Mouse (Mus musculus) MEL (cell line): Measurements from ENCODE around the gene Masp2. TPM values are rescaled to one million over a fixed set of nuclear protein-coding genes. Genes with fewer than 3 reads are reported as not detected.
A peak's percentile ranks its signal among the peaks of the same experiment; 100 is the strongest.

Source experiments
- DNase-seq: peaks from one replicate; pipeline ENCODE4 v3.0.0; 2011; ENCODE audit warnings: low read depth, low spot score
- H3K27ac ChIP-seq: 2 replicates; pipeline ENCODE4 v1.5.1; 2012; ENCODE audit warnings: low read depth, mild to moderate bottlenecking, control low read depth, low read length, moderate library complexity; ENCODE audit not compliant: control insufficient read depth
- H3K27me3 ChIP-seq, 2 experiments: fragments of 150-350 bp in 1 of 2; sonication (generic) in 1 of 2; 2 replicates each; pipeline ENCODE4 v1.6.1; 2012; ENCODE audit warnings: low read length in 2 of 2, mild to moderate bottlenecking in 2 of 2, improper control_type of control experiment in 1 of 2, moderate library complexity in 1 of 2; ENCODE audit not compliant: insufficient read depth in 2 of 2, control insufficient read depth in 1 of 2
- H3K36me3 ChIP-seq, 2 experiments: 2 replicates each; pipeline ENCODE4 v1.6.1; 2012 to 2014; ENCODE audit warnings: low read length in 2 of 2, improper control_type of control experiment in 1 of 2, inconsistent platforms in 1 of 2, mild to moderate bottlenecking in 1 of 2; ENCODE audit not compliant: insufficient read depth in 2 of 2, control insufficient read depth in 1 of 2
- H3K4me1 ChIP-seq, 2 experiments: fragments of 150-350 bp in 1 of 2; sonication (generic) in 1 of 2; 2 replicates each; pipeline ENCODE4 v1.6.1; 2012; ENCODE audit warnings: low read length in 2 of 2, improper control_type of control experiment in 1 of 2, mild to moderate bottlenecking in 1 of 2; ENCODE audit not compliant: insufficient read depth in 2 of 2, control insufficient read depth in 1 of 2
- H3K4me3 ChIP-seq, 2 experiments: fragments of 150-350 bp in 1 of 2; sonication (generic) in 1 of 2; 2 replicates each; pipeline ENCODE4 v1.5.1; 2012; ENCODE audit warnings: low read depth in 2 of 2, low read length in 2 of 2, mild to moderate bottlenecking in 2 of 2, moderate library complexity in 2 of 2, control low read depth in 1 of 2, improper control_type of control experiment in 1 of 2; ENCODE audit not compliant: control insufficient read depth in 1 of 2, insufficient read depth in 1 of 2
- H3K79me2 ChIP-seq: 2 replicates; pipeline ENCODE4 v1.6.1; 2012; ENCODE audit warnings: mild to moderate bottlenecking, low read length, moderate library complexity; ENCODE audit not compliant: control insufficient read depth, poor library complexity, insufficient read depth
- H3K9ac ChIP-seq: 2 replicates; pipeline ENCODE4 v1.6.1; 2012; ENCODE audit warnings: low read depth, mild to moderate bottlenecking, control low read depth, low read length, moderate library complexity; ENCODE audit not compliant: control insufficient read depth, poor library complexity, severe bottlenecking
- H3K9me3 ChIP-seq: fragments of 150-350 bp; sonication (generic); replicated peaks from 2 replicates; pipeline ENCODE4 v1.6.1; 2012; ENCODE audit warnings: mild to moderate bottlenecking, low read length, improper control_type of control experiment, moderate library complexity; ENCODE audit not compliant: insufficient read depth
- CHD1 ChIP-seq: IDR thresholded peaks from 2 replicates; pipeline ENCODE4 v1.6.1; 2012; ENCODE audit warnings: low read depth, mild to moderate bottlenecking, inconsistent platforms, low read length, improper control_type of control experiment
- CHD2 ChIP-seq: IDR thresholded peaks from 2 replicates; pipeline ENCODE4 v1.6.1; 2011; ENCODE audit warnings: low read length, improper control_type of control experiment
- CTCF ChIP-seq, 3 experiments: IDR thresholded peaks in 2 of 3; conservative IDR thresholded peaks in 1 of 3; 2 replicates each; pipeline ENCODE4 v1.5.1; 2011 to 2012; ENCODE audit warnings: low read length in 3 of 3, low read depth in 2 of 3, mild to moderate bottlenecking in 2 of 3, improper control_type of control experiment in 1 of 3, inconsistent platforms in 1 of 3, mixed read lengths in 1 of 3, moderate library complexity in 1 of 3; ENCODE audit not compliant: control insufficient read depth in 1 of 3, insufficient read depth in 1 of 3, poor library complexity in 1 of 3, severe bottlenecking in 1 of 3
- E2F4 ChIP-seq: IDR thresholded peaks from 2 replicates; pipeline ENCODE4 v1.6.1; 2011; ENCODE audit warnings: low read depth, low read length, improper control_type of control experiment, borderline replicate concordance
- EP300 ChIP-seq, 2 experiments: IDR thresholded peaks; 2 replicates each; pipeline ENCODE4 v1.6.1; 2011; ENCODE audit warnings: improper control_type of control experiment in 2 of 2, low read length in 2 of 2, low read depth in 1 of 2, mild to moderate bottlenecking in 1 of 2
- ETS1 ChIP-seq: IDR thresholded peaks from 2 replicates; pipeline ENCODE4 v1.6.1; 2012; ENCODE audit warnings: low read depth, mild to moderate bottlenecking, inconsistent platforms, low read length, improper control_type of control experiment, moderate library complexity
- GABPA ChIP-seq: IDR thresholded peaks from 2 replicates; pipeline ENCODE4 v1.6.1; 2012; ENCODE audit warnings: low read depth, mild to moderate bottlenecking, inconsistent platforms, low read length, improper control_type of control experiment, moderate library complexity
- GATA1 ChIP-seq: IDR thresholded peaks from 2 replicates; pipeline ENCODE4 v1.6.1; 2011; ENCODE audit warnings: low read depth, low read length, improper control_type of control experiment
- HCFC1 ChIP-seq: IDR thresholded peaks from 2 replicates; pipeline ENCODE4 v1.6.1; 2012; ENCODE audit warnings: low read depth, mild to moderate bottlenecking, inconsistent platforms, low read length, improper control_type of control experiment, moderate library complexity
- MAFK ChIP-seq: IDR thresholded peaks from 2 replicates; pipeline ENCODE4 v1.6.1; 2011; ENCODE audit warnings: low read depth, mild to moderate bottlenecking, low read length, improper control_type of control experiment, borderline replicate concordance
- MAX ChIP-seq: IDR thresholded peaks from 2 replicates; pipeline ENCODE4 v1.6.1; 2011; ENCODE audit warnings: low read length, improper control_type of control experiment
- MAZ ChIP-seq: IDR thresholded peaks from 2 replicates; pipeline ENCODE4 v1.6.1; 2012; ENCODE audit warnings: low read depth, mild to moderate bottlenecking, inconsistent platforms, low read length, improper control_type of control experiment
- MEF2A ChIP-seq: IDR thresholded peaks from 2 replicates; pipeline ENCODE4 v1.6.1; 2014; ENCODE audit warnings: low read depth, mild to moderate bottlenecking, inconsistent platforms, low read length, improper control_type of control experiment; ENCODE audit not compliant: poor library complexity, insufficient replicate concordance, severe bottlenecking; ENCODE audit errors: extremely low read depth
- MXI1 ChIP-seq: IDR thresholded peaks from 2 replicates; pipeline ENCODE4 v1.6.1; 2011; ENCODE audit warnings: mild to moderate bottlenecking, low read depth, low read length, improper control_type of control experiment
- MYB ChIP-seq: IDR thresholded peaks from 2 replicates; pipeline ENCODE4 v1.6.1; 2011; ENCODE audit warnings: mild to moderate bottlenecking, low read depth, low read length, improper control_type of control experiment
- MYC ChIP-seq: IDR thresholded peaks from 2 replicates; pipeline ENCODE4 v1.6.1; 2011; ENCODE audit warnings: low read depth, mild to moderate bottlenecking, low read length, improper control_type of control experiment, moderate library complexity
- NELFE ChIP-seq: IDR thresholded peaks from 2 replicates; pipeline ENCODE4 v1.6.1; 2011; ENCODE audit warnings: low read depth, low read length, improper control_type of control experiment
- NRF1 ChIP-seq: IDR thresholded peaks from 2 replicates; pipeline ENCODE4 v1.6.1; 2014; ENCODE audit warnings: low read depth, mild to moderate bottlenecking, inconsistent platforms, low read length, improper control_type of control experiment, moderate library complexity; ENCODE audit not compliant: poor library complexity, insufficient read depth, severe bottlenecking
- POLR2A ChIP-seq, 2 experiments: IDR thresholded peaks; 2 replicates each; pipeline ENCODE4 v1.6.1; 2011 to 2012; ENCODE audit warnings: low read length in 2 of 2, mild to moderate bottlenecking in 2 of 2, control low read depth in 1 of 2, improper control_type of control experiment in 1 of 2, low read depth in 1 of 2, moderate library complexity in 1 of 2; ENCODE audit not compliant: control insufficient read depth in 1 of 2, insufficient read depth in 1 of 2, poor library complexity in 1 of 2
- POLR2AphosphoS2 ChIP-seq: IDR thresholded peaks from 2 replicates; pipeline ENCODE4 v1.6.1; 2011; ENCODE audit warnings: low read length, improper control_type of control experiment
- POLR2AphosphoS5 ChIP-seq: IDR thresholded peaks from 2 replicates; pipeline ENCODE4 v1.6.1; 2012; ENCODE audit warnings: low read depth, borderline replicate concordance, mild to moderate bottlenecking, inconsistent platforms, low read length, moderate library complexity, mixed read lengths
- RAD21 ChIP-seq: IDR thresholded peaks from 2 replicates; pipeline ENCODE4 v1.6.1; 2011; ENCODE audit warnings: mild to moderate bottlenecking, low read depth, low read length, improper control_type of control experiment
- RCOR1 ChIP-seq: IDR thresholded peaks from 2 replicates; pipeline ENCODE4 v1.6.1; 2012; ENCODE audit warnings: low read depth, mild to moderate bottlenecking, inconsistent platforms, low read length, improper control_type of control experiment
- SIN3A ChIP-seq: IDR thresholded peaks from 2 replicates; pipeline ENCODE4 v1.6.1; 2012; ENCODE audit warnings: low read length, improper control_type of control experiment, inconsistent platforms
- SMC3 ChIP-seq: IDR thresholded peaks from 2 replicates; pipeline ENCODE4 v1.6.1; 2011; ENCODE audit warnings: low read depth, low read length, improper control_type of control experiment
- TAL1 ChIP-seq: IDR thresholded peaks from 2 replicates; pipeline ENCODE4 v1.6.1; 2012; ENCODE audit warnings: mild to moderate bottlenecking, inconsistent platforms, low read length, moderate library complexity, mixed read lengths
- TBP ChIP-seq: IDR thresholded peaks from 2 replicates; pipeline ENCODE4 v1.8.0; 2011; ENCODE audit warnings: low read depth, low read length, improper control_type of control experiment
- TCF12 ChIP-seq: IDR thresholded peaks from 2 replicates; pipeline ENCODE4 v1.6.1; 2014; ENCODE audit warnings: low read depth, mild to moderate bottlenecking, inconsistent platforms, low read length, improper control_type of control experiment, moderate library complexity
- USF1 ChIP-seq: IDR thresholded peaks from 2 replicates; pipeline ENCODE4 v1.6.1; 2014; ENCODE audit warnings: low read depth, mild to moderate bottlenecking, inconsistent platforms, low read length, improper control_type of control experiment, moderate library complexity
- USF2 ChIP-seq, 2 experiments: IDR thresholded peaks; 2 replicates each; pipeline ENCODE4 v1.6.1; 2011 to 2012; ENCODE audit warnings: improper control_type of control experiment in 2 of 2, low read length in 2 of 2, borderline replicate concordance in 1 of 2, inconsistent platforms in 1 of 2, low read depth in 1 of 2, mild to moderate bottlenecking in 1 of 2; ENCODE audit not compliant: insufficient read depth in 1 of 2
- ZC3H11A ChIP-seq: IDR thresholded peaks from 2 replicates; pipeline ENCODE4 v1.6.1; 2012; ENCODE audit warnings: low read depth, mild to moderate bottlenecking, inconsistent platforms, low read length, improper control_type of control experiment
- ZKSCAN1 ChIP-seq: IDR thresholded peaks from 2 replicates; pipeline ENCODE4 v1.6.1; 2012; ENCODE audit warnings: low read depth, mild to moderate bottlenecking, inconsistent platforms, low read length, improper control_type of control experiment, moderate library complexity
- ZMIZ1 ChIP-seq: IDR thresholded peaks from 2 replicates; pipeline ENCODE4 v1.6.1; 2012; ENCODE audit warnings: low read depth, mild to moderate bottlenecking, inconsistent platforms, low read length, improper control_type of control experiment, moderate library complexity
- ZNF384 ChIP-seq: IDR thresholded peaks from 2 replicates; pipeline ENCODE4 v1.6.1; 2012; ENCODE audit warnings: low read depth, mild to moderate bottlenecking, inconsistent platforms, low read length, improper control_type of control experiment
- polyA plus RNA-seq, 2 experiments: library from polyadenylated mRNA; stranded (reverse) in 1 of 2; unstranded in 1 of 2; fragments of >175 nt in 1 of 2; fragments of >200 nt in 1 of 2; gene quantifications; 2 replicates each; pipeline versions ENCODE4 v1.2.1 to v1.2.4; 2012; ENCODE audit warnings: low replicate concordance in 2 of 2, low read depth in 1 of 2; ENCODE audit not compliant: insufficient read length in 2 of 2, insufficient read depth in 1 of 2, missing spikeins in 1 of 2
- total RNA-seq: library from RNA; depleted of rRNA; stranded (reverse); fragments of 300-350 nt; gene quantifications from 2 replicates; pipeline ENCODE4 v1.2.3, GENCODE M21; 2012

Masp2 gene
- total and polyA plus RNA-seq, 3 experiments: 0.38 to 1.4 TPM; not detected in 1

DNA sequence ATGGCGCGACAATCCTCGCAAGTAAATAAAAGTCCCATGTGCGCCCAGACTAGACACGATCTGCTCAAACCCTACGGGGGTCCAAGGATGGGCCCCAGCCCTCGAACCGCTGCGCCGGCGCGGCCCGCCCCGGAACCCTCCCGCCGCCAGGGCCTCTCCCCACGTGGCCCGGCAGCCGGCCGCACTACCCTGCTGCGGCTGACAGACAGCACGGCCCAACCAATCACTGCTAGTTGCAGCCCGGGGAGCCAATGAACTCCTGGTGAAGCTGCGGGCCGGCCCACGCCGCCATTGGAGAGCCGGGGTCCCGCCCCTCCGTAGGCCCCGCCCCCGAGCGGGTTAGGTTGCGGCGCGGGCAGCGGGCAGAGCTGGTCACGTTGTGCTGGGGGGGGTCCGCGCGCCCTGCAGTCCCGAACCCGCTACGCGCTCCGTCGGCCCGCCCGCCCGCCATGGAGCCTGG is 11.2 kb upstream of the Masp2 start, which contains the start of gene Srm (continued):
- no peak for TF ChIP-seq MYB
- peak; percentile 25; the same call in 1 of the 2 replicates for TF ChIP-seq E2F4

- Histone ChIP-seq H3K79me2 (peaks cover 28% of the 10 kb centered on the region), H3K4me3 (peak overlapping the region; percentile 97 to 99), H3K27me3 (no peaks in the 10 kb centered on the region), H3K27ac (peak overlapping the region; percentile 61), H3K9me3 (no peaks in the 10 kb centered on the region), H3K36me3 (peaks cover 16 to 23% of the 10 kb centered on the region in 2 experiments), H3K9ac (peak overlapping the region; percentile 98), H3K4me1 (peaks cover 4 to 36% of the 10 kb centered on the region in 2 experiments; a peak in 3 of 4 replicates)
- DNase-seq: peak; percentile 64
- TF ChIP-seq MAZ (no peak; the same call in 1 of the 2 replicates), ETS1 (no peak), CTCF (IDR thresholded peaks at IDR 0.05 in 2 of 3, conservative IDR thresholded peaks at IDR 0.05 in 1 of 3; ENCODE audit: control insufficient read depth in 1 of 3, insufficient read depth in 1 of 3, low read depth in 2 of 3, low read length in 3 of 3, poor library complexity in 1 of 3, severe bottlenecking in 1 of 3) (no peak), ZKSCAN1 (no peak), RCOR1 (no peak), CHD2 (no peak), MAFK (no peak), ZMIZ1 (no peak), TCF12 (no peak), TBP (no peak), MYC (peak; percentile 95), USF2 (IDR thresholded peaks at IDR 0.05; ENCODE audit: borderline replicate concordance in 1 of 2, insufficient read depth in 1 of 2, low read depth in 1 of 2, low read length in 2 of 2) (no peak), GABPA (no peak), NRF1 (no peak), MAX (peak; percentile 92), EP300 (IDR thresholded peaks at IDR 0.05; ENCODE audit: low read depth in 1 of 2, low read length in 2 of 2) (0 out of 4 replicates have a peak, but pooled peaks of 1 of the 2 experiments have one; percentile 16), CHD1 (0 out of 2 replicates have a peak, but pooled peaks have one; percentile 35), GATA1 (no peak), MEF2A (no peak), NELFE (no peak), POLR2A (IDR thresholded peaks at IDR 0.05; ENCODE audit: control insufficient read depth in 1 of 2, insufficient read depth in 1 of 2, low read depth in 1 of 2, low read length in 2 of 2, poor library complexity in 1 of 2) (peak; percentile 29 to 47; a peak in 3 of 4 replicates), SMC3 (no peak), ZNF384 (no peak), POLR2AphosphoS2 (no peak; the same call in none of the 2 replicates), POLR2AphosphoS5 (no peak), RAD21 (no peak), HCFC1 (no peak), MXI1 (peak; percentile 83), TAL1 (no peak), MYB (no peak), SIN3A (no peak; the same call in 1 of the 2 replicates), ZC3H11A (no peak), USF1 (peak; percentile 52; the same call in 1 of the 2 replicates)
Observed at GRCm38 (mm10) chr4:148591637-148592380, 10.5 kb upstream of the Masp2 start.
